Mouse (Mus musculus) ovary, postnatal 10 days (tissue): ENCODE results near the gene Sdhaf2.

ENCODE experiments used
- DNase-seq: peaks from one replicate; pipeline ENCODE4 v3.0.0; 2022; ENCODE audit warnings: low spot score

Sdhaf2 gene

DNA sequence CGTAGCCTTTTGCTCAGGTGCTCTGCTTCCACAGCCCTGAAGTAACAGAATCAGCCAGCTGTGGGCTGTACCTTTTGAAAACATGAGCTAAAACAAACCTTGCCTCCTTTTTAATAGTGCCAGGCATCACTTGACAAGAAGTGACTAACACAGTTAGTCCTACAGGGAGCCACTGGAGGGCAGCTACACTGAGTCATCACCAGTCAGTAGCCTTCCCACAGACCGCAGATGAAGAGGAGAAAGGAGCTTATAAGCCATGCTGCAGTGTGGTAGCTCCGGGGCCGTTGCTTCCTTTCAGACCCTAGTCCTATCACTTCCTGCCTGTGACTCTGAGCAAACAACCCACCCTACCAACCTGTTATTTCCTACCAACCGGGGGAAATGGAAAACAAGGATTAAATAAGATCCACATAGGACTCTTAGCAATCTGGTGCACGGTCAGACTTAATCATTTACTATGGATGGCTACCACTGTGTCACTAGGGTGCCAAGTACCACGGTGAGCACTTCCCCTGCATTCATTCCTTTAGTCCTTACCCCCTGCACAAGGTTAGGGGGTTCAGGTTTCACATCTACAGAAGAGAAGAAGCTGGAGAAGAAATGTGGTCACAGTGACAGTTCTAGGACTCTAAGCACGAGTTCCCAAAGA is 28.3 kb downstream of the Sdhaf2 start:
- DNase-seq = no peak

DNA sequence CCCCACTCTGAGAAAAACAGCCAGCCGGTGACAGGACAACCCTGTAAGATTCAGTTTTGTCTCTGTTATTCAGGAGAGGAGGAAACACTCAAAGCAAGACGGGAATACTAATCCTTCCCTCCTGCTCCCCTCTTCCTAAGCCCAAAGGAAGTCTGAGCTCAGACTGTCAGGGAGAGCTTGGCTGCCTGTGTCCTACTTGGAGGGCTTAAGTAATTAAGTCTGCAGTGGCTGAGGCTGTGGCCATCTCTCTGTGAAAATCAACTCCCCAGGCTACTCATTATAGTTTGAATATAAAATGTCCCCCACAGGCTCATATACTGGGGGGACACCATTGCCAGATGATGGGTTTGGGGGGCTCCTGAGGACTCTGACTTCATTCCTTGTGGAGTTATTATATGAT is 29.0 kb downstream of the Sdhaf2 start:
- DNase-seq = no peak

DNA sequence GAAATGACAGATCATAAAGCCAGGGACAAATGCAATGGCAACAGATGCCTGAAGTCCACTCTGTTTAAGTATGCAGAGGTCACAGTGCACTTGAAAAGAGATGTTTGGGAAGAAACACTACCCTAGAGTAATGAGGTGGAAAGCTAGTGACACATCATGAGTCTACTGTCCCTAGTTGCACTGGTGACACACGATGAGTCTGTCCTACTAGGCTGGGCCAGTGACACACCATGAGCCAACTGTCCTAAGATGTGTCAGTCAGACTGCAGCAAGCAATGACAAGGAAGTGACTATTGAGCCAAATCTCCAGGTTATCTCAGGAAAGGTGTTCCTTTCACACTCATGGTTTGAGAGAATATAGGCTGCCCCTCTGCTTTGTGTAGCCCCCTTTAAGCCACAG is 30.3 kb downstream of the Sdhaf2 start:
- no peak for DNase-seq

DNA sequence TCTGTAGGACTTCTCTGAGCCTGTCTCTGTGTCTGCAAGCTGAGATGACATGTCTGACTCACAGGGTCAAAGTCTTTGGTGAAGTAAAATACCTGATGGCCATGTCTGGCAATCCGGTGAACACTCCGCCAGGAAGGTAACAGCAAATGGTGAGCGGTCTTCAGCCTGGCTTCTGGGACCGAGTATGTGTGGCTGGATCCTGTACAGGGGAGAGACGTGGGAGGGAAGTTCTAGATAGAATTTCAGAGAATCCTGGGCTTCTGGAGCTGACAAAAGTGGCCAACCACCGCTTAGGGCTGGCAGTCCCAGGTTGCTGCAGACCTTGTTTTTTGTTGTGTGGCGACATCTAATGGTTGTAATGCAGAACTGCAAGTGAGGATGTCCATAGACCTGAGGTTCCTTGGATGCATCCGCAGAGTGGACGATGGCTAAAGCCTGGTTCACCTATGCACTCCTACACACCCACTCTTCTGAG is 39.6 kb downstream of the Sdhaf2 start:
- no peak for DNase-seq

DNA sequence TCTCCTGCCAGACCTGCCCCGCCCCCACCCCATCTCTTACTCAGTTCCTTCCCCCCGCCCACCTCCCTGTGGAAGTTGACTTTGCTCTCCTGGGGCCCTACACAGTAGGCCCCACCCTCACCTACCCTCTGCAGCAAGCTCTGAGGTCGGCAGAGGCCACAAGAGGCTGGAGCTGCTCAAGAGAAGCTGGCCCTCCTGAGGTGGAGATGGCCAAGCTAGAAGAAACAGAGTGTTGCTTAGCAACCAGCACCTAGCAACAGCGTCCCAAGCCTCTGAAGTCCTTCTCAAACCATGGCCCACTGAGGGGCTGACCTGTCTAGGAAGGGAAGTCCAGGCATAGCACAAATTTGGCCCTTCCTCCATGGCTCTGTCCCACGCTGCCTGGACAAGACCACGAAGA is 43.2 kb downstream of the Sdhaf2 start, which contains the start of gene Ppp1r32:
Gene Ppp1r32 (minus strand): TSS at position 226 of the 400 bp plus-strand sequence.
- DNase-seq = no peak

DNA sequence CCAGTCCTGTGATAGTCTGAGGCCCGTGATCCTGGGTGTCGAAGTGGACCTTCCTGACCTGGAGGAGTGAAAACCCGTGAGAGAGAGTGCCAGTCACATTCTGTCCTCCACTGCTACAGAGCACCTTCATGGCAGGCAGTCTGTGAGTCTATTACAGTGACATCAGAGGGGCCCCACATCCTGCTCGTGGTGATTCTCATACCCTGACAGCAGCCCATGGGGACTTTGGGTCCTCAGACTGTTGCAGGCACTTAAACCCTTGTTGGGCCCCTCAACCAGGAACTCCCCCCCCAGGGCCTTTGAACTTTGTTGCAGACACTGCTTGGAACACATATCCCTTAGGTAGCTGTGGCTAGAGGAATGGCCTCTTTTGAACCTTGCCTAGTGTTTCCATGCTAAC is 46.4 kb downstream of the Sdhaf2 start:
- no peak for DNase-seq

DNA sequence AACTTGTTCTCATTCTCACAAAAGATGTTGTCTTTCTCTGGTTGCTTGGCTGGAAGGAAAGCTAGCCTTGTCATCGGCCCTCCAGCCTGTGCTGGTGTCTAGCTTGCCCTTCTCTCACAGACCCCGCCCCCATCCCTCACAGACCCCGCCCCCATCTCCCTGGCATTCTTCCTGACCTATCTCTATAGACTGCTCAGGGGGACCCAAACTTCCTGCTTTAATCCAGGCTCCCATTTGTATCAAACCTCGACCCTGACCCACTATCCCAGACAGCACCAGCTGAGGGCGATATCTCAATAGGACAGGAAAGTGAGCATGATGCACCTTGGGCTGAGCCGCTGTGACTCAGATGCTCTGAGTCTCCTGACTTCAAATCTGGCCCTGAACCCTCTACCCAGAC is 52.2 kb downstream of the Sdhaf2 start:
- no peak for DNase-seq

DNA sequence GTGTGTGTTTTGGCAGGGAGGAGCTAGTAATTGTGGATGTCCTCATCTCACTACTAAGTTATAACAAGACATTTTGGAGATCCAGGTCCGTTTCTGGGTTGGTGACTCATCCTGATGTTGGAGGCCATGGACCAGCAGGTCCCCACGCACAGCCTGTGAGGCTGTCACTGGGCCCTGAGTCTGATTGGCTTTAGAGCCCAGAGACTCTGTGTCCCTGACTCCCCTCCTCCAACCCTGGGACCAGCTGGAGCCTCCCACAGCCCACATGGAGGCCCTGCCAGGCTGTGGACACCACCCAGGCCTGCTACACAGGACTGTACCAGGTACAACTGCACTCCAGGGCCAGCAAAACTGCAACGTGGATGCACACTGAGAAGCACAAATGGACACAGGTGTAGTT is 53.0 kb downstream of the Sdhaf2 start:
- DNase-seq = no peak

DNA sequence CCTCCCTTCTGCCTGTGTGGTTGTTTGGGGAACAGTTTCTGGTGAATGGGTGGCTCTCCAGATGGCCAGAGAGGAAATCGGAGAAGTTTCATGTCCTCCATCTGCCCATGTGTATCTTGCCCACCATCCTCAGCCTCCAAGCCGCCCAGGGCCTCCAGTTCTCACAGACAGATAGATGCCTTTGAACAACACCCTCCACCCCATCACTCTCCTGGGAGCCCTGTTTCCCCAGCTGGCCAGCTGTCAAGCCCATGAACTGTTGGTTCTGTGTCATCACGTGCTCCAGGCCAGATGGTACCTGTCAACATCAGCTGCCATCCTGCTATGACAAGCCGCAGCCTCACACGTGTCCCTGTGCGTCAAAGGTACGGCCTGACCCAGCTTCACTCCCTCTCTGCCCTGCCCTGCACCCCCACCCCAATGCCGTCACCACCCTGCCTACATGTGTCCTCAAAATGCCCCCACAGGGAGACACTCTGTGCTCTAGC is 56.7 kb downstream of the Sdhaf2 start:
- DNase-seq = no peak

DNA sequence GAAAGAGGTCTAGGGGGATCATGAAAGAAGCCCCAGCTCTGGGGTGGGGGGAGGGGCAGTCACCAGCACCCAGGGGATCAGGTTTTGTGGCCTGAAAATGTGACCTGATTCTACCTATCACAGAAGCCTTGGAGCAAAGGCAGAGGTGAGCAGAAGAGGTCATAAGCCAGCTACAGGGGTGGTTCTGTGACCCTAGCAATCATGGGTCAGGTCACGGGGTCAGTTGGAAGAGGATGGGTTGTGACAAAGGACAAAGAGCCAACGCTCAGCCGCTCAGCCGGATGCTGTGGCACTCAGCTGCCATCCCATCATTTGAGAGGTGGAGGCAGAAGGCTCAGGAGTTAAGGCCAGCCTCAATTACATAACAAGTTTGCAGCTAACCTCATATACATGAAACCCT is 61.5 kb downstream of the Sdhaf2 start:
- no peak for DNase-seq

DNA sequence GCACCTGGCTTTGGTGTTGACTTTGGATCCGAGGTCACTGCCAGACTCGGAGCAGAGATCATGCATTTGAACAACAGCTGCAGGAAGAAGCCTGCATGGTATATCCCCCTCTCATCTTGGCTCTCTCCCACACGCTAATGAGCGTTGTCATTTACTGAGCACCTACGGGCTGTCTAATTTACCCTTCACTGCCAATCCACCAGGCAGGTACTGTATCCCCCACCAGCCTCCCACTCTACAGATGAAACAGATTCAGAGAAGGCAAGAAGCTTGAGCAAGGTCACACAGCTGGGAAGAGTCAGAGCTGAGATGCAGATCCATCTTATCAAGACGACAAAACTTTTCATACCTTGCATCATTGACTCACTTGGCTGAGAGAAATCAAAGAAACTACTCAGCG is 64.4 kb downstream of the Sdhaf2 start:
- DNase-seq = no peak

DNA sequence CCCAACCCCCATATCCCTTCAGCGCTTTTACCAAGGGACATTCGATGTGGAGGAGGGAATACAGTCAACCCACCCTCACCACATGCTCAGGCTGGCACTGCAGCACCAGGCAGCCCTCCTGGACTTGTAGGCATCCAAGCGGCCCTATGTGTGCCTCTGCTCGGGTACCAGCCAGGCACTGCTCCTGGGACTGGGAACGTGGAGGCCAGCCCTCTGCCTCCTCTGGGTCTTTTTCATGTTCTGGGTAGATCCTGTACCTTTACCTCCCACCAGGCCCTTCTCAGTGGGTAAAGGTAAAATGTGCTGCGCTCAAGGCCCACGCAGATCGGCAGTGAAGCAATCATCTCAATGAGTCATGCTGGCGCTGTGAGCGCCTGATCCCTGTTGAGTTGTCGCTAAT is 66.0 kb downstream of the Sdhaf2 start:
- no peak for DNase-seq

DNA sequence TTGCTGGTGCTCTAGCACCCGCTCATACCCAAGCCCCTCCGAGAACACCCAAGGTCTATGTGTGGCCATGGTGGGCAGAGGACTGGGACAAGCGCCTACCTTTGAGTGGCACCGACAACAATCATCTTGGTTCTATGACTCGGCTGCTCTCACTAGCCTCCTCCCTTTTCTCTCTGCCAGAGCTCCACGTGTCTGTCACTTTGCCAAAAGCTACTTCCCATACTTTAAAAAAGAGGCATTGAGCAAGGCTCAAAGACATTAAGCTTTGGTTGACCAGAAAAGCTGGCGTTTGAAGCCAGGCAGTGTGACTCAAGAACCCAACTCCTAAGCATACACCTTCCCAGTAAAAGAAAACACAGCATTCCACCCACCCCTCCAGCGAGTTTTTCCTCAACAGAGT is 67.8 kb downstream of the Sdhaf2 start:
- no peak for DNase-seq

DNA sequence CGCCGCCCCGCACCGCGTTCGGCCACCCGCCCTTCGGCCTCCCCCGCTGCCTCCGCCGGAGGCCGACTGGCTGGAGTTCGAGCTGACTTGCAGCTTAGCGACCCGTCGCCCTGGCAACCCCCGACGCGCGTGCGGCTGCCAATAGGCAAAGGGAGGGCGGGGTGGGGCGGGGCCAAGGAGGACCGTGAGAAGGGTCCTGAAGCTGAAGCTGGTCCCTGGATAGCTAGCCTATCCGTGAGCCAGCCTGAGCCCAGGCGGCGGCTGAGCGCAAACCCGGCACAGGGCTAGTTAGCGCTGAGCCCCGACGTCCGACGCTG is 68.5 kb downstream of the Sdhaf2 start:
- DNase-seq = peak; percentile 32

DNA sequence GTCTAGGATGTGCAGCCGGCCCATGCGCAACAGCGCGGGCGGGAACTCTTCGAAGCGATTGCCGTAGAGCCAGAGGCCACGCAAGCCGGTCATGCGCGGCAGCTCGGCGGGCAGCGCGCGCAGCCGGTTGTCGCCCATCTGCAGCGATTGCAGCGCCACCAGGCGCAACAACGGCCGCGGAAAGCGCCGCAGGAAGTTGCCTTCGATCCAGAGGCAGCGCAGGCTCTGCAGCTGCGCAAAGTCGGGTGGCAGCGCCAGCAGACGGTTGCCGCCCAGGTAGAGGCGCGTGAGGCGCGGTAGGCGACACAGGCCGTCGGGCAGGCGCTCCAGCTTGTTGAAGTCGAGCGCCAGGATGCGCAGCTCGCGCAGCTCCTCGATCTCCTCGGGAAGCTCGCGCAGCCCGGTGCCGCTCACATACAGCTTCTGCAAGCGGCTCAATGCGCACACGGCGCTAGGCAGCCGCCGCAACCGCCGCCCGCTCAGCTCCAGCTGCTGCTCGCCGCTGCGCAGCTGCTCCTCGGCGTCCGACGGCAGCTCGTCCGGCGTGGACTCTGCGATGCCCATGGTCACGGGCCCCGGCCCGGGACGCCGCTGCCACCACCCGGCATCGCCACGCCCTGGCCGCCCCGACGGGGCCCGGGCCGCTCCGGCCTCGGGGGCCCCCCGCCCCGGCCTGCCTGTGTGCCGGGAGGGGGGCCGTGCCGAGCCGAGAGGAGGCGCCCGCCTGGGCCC is 69.0 kb downstream of the Sdhaf2 start, which contains the start of gene Lrrc10b:
Gene Lrrc10b (minus strand): TSS at position 722 of the 732 bp plus-strand sequence.
- peak; percentile 39 for DNase-seq

DNA sequence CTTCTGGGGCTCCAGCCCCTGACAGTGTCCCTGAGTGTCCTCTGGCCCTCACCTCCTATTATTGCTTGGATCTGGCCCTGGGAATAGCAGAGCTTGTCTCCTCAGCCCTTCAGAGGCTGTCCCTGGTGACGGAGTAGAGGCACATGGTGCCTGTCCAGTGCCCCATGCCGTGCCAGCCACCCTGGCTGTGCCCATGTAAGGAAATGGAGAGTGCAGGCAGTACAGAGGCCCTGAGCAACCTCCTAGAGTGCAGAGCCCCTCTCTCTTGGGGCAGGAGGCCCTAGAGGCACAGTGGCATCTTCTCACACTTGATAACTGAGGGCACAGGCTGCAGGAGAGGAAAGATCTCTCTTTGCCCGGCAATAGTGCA is 70.5 kb downstream of the Sdhaf2 start:
- DNase-seq = no peak

DNA sequence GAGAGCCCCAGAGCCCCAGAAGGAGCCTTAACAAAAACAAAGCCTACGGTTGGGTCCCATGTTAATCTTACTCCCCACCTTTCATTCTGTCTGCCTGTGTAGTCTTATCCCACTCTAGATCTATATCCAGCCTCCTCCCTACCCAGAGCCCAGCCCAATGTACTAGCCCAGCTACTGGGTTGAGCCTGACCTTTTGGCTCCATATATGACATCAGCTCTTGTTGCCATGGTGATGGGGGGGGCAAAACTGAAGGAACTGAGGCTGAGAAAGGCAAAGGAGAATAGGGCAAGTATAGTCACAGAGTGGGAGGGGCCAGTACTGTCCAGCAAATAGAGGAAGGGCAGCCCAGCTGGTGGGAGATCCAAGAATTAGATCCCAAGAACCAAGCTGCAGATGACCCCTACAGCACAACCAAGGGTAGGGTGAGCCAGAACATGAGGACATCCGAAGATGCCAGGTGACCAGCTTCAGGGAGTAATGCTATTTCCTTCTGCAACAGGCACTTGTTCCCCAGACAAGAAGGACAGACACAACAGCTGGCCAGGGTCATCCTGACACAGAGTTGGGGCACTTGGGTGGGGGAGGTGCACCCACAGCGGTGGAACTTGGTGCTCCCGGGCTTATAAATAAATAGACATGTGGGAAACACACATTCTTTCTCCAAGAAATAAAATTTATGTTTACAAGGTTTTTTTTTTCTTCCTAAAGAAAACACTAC is 71.1 kb downstream of the Sdhaf2 start:
- DNase-seq = no peak
